Mouse (Mus musculus): ENCODE results near the gene 9230110F15Rik. TPM values are rescaled to one million over a fixed set of nuclear protein-coding genes. Genes with fewer than 3 reads are reported as not detected.
"Not testable (repeated sequence)": the region's sequence is repeated elsewhere in the genome, so short reads cannot be mapped to it uniquely, and the experiment has no call there.

Gene 9230110F15Rik
- total RNA-seq (2014; fragmentation: Nextera tagmentation) (not detected in 2 replicates), total RNA-seq (2017) (0.33 TPM in 1 of 2 replicates, not detected in the other), polyA plus RNA-seq (2012) (not detected in 2 replicates)

GRCm38 (mm10) chr9:35844050-35844449, at the start of gene 9230110F15Rik:
Gene 9230110F15Rik, minus strand, starts transcription at chr9:35844150.
- no peaks in the 10 kb centered on the region for H3K27me3 ChIP-seq (ENCODE audit: insufficient read depth, low read length)
- no peaks in the 10 kb centered on the region for H3K4me1 ChIP-seq (ENCODE audit: insufficient read depth, low read depth, low read length)
- no peaks in the 10 kb centered on the region for H3K36me3 ChIP-seq (replicated peaks)
- no peak within 1 kb of the TSS for H3K4me3 ChIP-seq (ENCODE audit: low read depth, low read length)
- TF ChIP-seq CTCF (IDR thresholded peaks at IDR 0.05; ENCODE audit: low read depth, low read length) (no peak), TAL1 (conservative IDR thresholded peaks at IDR 0.05; ENCODE audit: low read depth, low read length) (no peak), GATA2 (IDR thresholded peaks at IDR 0.05; ENCODE audit: borderline replicate concordance, low read depth, low read length) (no peak)
- no peaks in the 10 kb centered on the region for H3K9me3 ChIP-seq (replicated peaks)
- DNase-seq (ENCODE audit: low spot score) (no peak), ATAC-seq (ENCODE audit: extremely low read depth, insufficient number of reproducible peaks, low FRiP score, poor library complexity, severe bottlenecking) (no peak)

- H3K9me3 ChIP-seq (replicated peaks); ATAC-seq (ENCODE audit: extremely low read depth, insufficient number of reproducible peaks, low FRiP score, poor library complexity, severe bottlenecking); H3K36me3 ChIP-seq (replicated peaks); H3K27me3 ChIP-seq (ENCODE audit: insufficient read depth, low read length); H3K4me3 ChIP-seq (ENCODE audit: low read depth, low read length); DNase-seq (ENCODE audit: low spot score); H3K4me1 ChIP-seq (ENCODE audit: insufficient read depth, low read depth, low read length): not testable (repeated sequence)
These were observed 49.2 kb upstream of the 9230110F15Rik start for GRCm38 (mm10) chr9:35893112-35893511.

- H3K36me3 ChIP-seq (replicated peaks); H3K4me3 ChIP-seq (ENCODE audit: low read depth, low read length); H3K4me1 ChIP-seq (ENCODE audit: insufficient read depth, low read depth, low read length); H3K27me3 ChIP-seq (ENCODE audit: insufficient read depth, low read length); H3K9me3 ChIP-seq (replicated peaks); DNase-seq (ENCODE audit: low spot score); ATAC-seq (ENCODE audit: extremely low read depth, insufficient number of reproducible peaks, low FRiP score, poor library complexity, severe bottlenecking): not testable (repeated sequence)
These were observed 26.1 kb downstream of the 9230110F15Rik start for GRCm38 (mm10) chr9:35817881-35818280.

- ATAC-seq (ENCODE audit: extremely low read depth, insufficient number of reproducible peaks, low FRiP score, poor library complexity, severe bottlenecking) (no peak), DNase-seq (ENCODE audit: low spot score) (no peak)
- H3K4me1 ChIP-seq (ENCODE audit: insufficient read depth, low read depth, low read length): no peaks in the 10 kb centered on the region
- TF ChIP-seq CTCF (IDR thresholded peaks at IDR 0.05; ENCODE audit: low read depth, low read length) (no peak), POLR2AphosphoS5 (IDR thresholded peaks at IDR 0.05; ENCODE audit: insufficient replicate concordance, low read depth, low read length) (no peak), GATA1 (IDR thresholded peaks at IDR 0.05; ENCODE audit: borderline replicate concordance, low read length) (no peak), GATA2 (IDR thresholded peaks at IDR 0.05; ENCODE audit: borderline replicate concordance, low read depth, low read length) (no peak), TAL1 (conservative IDR thresholded peaks at IDR 0.05; ENCODE audit: low read depth, low read length) (no peak)
- H3K9me3 ChIP-seq (replicated peaks): no peaks in the 10 kb centered on the region
- no peaks in the 10 kb centered on the region for H3K36me3 ChIP-seq (replicated peaks)
- H3K27me3 ChIP-seq (ENCODE audit: insufficient read depth, low read length): no peaks in the 10 kb centered on the region
- H3K4me3 ChIP-seq (ENCODE audit: low read depth, low read length): no peak overlapping the region
These were observed 45.8 kb downstream of the 9230110F15Rik start for GRCm38 (mm10) chr9:35798146-35798545.

- Histone ChIP-seq H3K36me3 (replicated peaks) (no peaks in the 10 kb centered on the region), H3K4me3 (ENCODE audit: low read depth, low read length) (no peak within 1 kb of the TSS), H3K27me3 (ENCODE audit: insufficient read depth, low read length) (no peaks in the 10 kb centered on the region), H3K4me1 (ENCODE audit: insufficient read depth, low read depth, low read length) (no peaks in the 10 kb centered on the region), H3K9me3 (replicated peaks) (no peaks in the 10 kb centered on the region)
- DNase-seq (ENCODE audit: low spot score) (no peak), ATAC-seq (ENCODE audit: extremely low read depth, insufficient number of reproducible peaks, low FRiP score, poor library complexity, severe bottlenecking) (no peak)
- no peak for TF ChIP-seq TAL1 (conservative IDR thresholded peaks at IDR 0.05; ENCODE audit: low read depth, low read length)
- no peak for TF ChIP-seq CTCF (IDR thresholded peaks at IDR 0.05; ENCODE audit: low read depth, low read length)
- no peak for TF ChIP-seq GATA2 (IDR thresholded peaks at IDR 0.05; ENCODE audit: borderline replicate concordance, low read depth, low read length)
- TF ChIP-seq POLR2AphosphoS5 (IDR thresholded peaks at IDR 0.05; ENCODE audit: insufficient replicate concordance, low read depth, low read length): no peak
- TF ChIP-seq GATA1 (IDR thresholded peaks at IDR 0.05; ENCODE audit: borderline replicate concordance, low read length): no peak
These were observed 53.9 kb downstream of the 9230110F15Rik start, which contains the start of the genes Gm27235 and D730048I06Rik for GRCm38 (mm10) chr9:35790001-35790400. Gene Gm27235, minus strand, starts transcription at chr9:35790101. Gene D730048I06Rik, minus strand, starts transcription at chr9:35790112.

Other genes starting within 250 kb of the 9230110F15Rik start
- not detected in 2 replicates for gene Pate4, start 232.2 kb downstream of the 9230110F15Rik start, total RNA-seq (2014; fragmentation: Nextera tagmentation)
- not detected in 2 replicates for gene Pate4, start 232.2 kb downstream of the 9230110F15Rik start, total RNA-seq (2017)
- not detected in 2 replicates for gene Pate4, start 232.2 kb downstream of the 9230110F15Rik start, polyA plus RNA-seq (2012)
- not detected in 2 replicates for gene Pate3, start 195.9 kb downstream of the 9230110F15Rik start, total RNA-seq (2014; fragmentation: Nextera tagmentation)
- gene Pate3, start 195.9 kb downstream of the 9230110F15Rik start, total RNA-seq (2017): 0.17 TPM in 1 of 2 replicates, not detected in the other
- not detected in 2 replicates for gene Pate3, start 195.9 kb downstream of the 9230110F15Rik start, polyA plus RNA-seq (2012)
- not detected in 2 replicates for gene Pate1, start 156.8 kb downstream of the 9230110F15Rik start, total RNA-seq (2014; fragmentation: Nextera tagmentation)
- 0.05 and 0.12 TPM in 2 replicates for gene Pate1, start 156.8 kb downstream of the 9230110F15Rik start, total RNA-seq (2017)
- not detected in 2 replicates for gene Pate1, start 156.8 kb downstream of the 9230110F15Rik start, polyA plus RNA-seq (2012)
- not detected in 2 replicates for gene Gm17677, start 103.1 kb downstream of the 9230110F15Rik start, total RNA-seq (2014; fragmentation: Nextera tagmentation)
- not detected in 2 replicates for gene Gm17677, start 103.1 kb downstream of the 9230110F15Rik start, total RNA-seq (2017)
- not detected in 2 replicates for gene Gm17677, start 103.1 kb downstream of the 9230110F15Rik start, polyA plus RNA-seq (2012)
- gene Gm17727, start 66.0 kb downstream of the 9230110F15Rik start, total RNA-seq (2014; fragmentation: Nextera tagmentation): not detected in 2 replicates
- gene Gm17727, start 66.0 kb downstream of the 9230110F15Rik start, total RNA-seq (2017): not detected in 2 replicates
- gene Gm17727, start 66.0 kb downstream of the 9230110F15Rik start, polyA plus RNA-seq (2012): not detected in 2 replicates
- not detected in 2 replicates for gene Gm27235, start 54.0 kb downstream of the 9230110F15Rik start, total RNA-seq (2014; fragmentation: Nextera tagmentation)
- gene Gm27235, start 54.0 kb downstream of the 9230110F15Rik start, total RNA-seq (2017): not detected in 2 replicates
- gene Gm27235, start 54.0 kb downstream of the 9230110F15Rik start, polyA plus RNA-seq (2012): not detected in 2 replicates
- gene D730048I06Rik, start 54.0 kb downstream of the 9230110F15Rik start, total RNA-seq (2014; fragmentation: Nextera tagmentation): not detected in 2 replicates
- gene D730048I06Rik, start 54.0 kb downstream of the 9230110F15Rik start, total RNA-seq (2017): not detected in 2 replicates
- not detected in 2 replicates for gene D730048I06Rik, start 54.0 kb downstream of the 9230110F15Rik start, polyA plus RNA-seq (2012)
- gene 9230113P08Rik, start 64.3 kb upstream of the 9230110F15Rik start, total RNA-seq (2014; fragmentation: Nextera tagmentation): not detected in 2 replicates
- 0.05 TPM in 1 of 2 replicates, not detected in the other for gene 9230113P08Rik, start 64.3 kb upstream of the 9230110F15Rik start, total RNA-seq (2017)
- not detected in 2 replicates for gene 9230113P08Rik, start 64.3 kb upstream of the 9230110F15Rik start, polyA plus RNA-seq (2012)